Mouse (Mus musculus): ENCODE data around the gene Cmip. TPM values are rescaled to one million over a fixed set of nuclear protein-coding genes. Genes with fewer than 3 reads are reported as not detected.

Cmip gene
- total RNA-seq, 2 experiments from 2014 or later: 299 to 317 TPM

GRCm38 (mm10) chr8:117257821-117258575 lies 1.1 kb downstream of the Cmip start:
- no peak for DNase-seq (ENCODE audit: low spot score in 2 of 2)

DNA sequence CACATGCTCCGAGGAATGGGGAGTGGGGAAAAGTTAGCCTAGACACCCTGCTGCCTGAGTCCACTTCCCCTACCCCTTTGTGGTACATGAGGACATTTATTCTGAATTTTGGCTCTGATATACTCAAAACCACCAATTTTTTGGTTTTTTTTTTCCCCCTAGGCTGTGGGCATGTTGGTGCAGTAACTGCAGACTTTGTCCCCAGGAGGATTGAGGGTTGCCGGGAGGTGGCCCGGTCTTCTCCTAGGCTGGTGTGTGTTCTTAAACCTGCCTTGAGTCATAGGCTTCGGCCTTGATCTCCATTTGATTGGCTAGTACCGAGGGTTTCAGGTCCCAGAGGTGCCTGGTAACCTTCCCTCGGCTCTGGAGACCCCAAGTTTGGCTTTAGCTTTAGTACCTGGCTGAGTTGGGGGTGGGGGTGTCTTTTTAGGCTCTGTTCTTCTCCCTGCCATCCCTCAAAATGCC lies 1.7 kb downstream of the Cmip start:
- DNase-seq (ENCODE audit: low spot score in 2 of 2): no peak

DNA sequence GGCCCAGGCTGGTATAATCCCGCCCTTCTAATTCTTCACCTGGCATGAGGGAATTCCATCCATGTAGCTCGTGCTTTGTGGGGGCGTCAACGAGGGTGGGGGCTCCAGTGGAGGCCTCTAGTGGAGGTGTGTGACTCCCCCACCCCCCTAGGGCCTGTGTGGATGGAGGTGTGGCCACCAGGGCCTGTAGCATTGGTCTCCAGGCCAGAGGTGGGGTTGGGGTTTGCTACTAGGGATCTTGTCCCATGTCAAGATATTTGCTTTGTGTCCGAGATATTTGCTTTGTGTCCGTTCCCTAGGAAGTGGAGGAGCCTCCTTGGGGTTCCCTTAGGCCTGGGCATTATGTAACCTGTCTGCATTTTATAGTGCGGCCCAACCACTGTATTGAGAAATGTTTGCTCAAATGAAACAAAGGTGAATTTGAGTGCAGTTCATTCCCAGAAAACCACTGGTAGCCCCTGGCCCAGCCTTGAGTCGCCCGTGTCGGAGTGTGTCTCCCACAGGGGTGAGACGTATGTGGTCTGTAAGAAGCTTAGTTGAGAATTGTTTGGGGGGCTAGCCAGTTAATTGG lies 2.7 kb downstream of the Cmip start:
- DNase-seq (ENCODE audit: low spot score in 2 of 2): peak; percentile 25 to 37

DNA sequence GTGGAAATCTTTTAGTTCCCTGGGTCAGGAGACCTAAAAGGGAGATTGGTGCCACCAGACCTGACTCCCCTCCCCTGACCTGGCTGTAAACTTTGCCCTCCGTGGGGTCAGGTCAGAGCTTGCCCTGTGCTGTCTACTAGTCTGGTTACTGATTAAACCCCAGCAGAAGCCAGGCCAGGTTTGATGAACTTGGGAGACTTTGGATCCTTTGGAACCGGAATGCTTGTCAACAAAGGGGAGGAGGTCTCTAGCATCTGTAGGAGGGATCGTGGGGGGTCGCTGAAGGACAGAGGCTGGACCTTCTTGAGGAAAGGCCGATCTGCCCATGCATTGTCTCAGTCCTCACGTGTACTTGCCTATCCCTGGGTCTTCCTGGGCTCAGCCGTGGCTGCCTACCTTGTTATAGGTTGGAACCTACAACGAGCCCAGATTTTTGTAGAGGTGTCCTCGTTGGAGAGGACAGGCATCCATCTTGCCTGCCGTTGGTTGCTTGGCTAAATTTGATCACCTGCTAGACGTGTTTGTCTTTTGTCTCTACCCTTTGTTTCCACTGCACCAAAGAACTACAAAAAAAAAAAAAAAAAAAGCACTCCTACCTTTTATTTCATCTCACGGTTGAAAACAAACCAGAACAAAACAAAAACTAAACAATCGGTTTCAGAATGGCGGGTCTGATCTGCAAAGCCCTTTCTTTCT lies 3.5 kb downstream of the Cmip start:
- no peak for DNase-seq (ENCODE audit: low spot score in 2 of 2)

DNA sequence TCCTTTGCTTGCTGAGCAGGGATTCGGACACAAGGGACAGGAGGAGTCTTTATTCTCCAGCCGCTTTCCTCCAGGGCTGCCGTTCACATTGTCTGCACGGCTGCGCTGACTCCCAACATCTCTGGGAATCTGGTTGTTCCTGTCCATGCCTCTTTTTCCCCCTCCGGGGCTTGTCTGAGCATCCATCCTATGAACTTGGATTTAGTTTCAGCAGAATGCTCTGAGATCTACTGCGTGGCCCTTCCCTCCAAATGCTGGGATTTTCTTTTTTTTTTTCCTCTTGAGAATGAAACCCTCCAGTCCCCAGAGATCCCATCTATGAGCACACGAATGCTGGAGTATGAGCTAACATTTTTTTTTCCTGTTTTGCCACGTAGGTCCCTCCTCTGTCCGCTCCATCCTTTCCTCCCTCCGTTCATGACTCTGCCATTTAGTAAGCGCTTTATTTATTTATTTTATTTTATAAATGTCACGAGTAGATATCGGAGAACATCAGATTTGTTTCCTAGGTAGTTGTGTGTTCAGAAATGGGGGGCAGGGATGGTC lies 4.1 kb downstream of the Cmip start:
- DNase-seq (ENCODE audit: low spot score in 2 of 2): peak in 1 of 2 experiments; percentile 24

GRCm38 (mm10) chr8:117261702-117262101 lies 4.8 kb downstream of the Cmip start:
- DNase-seq (ENCODE audit: low spot score in 2 of 2): no peak

GRCm38 (mm10) chr8:117262685-117263084 lies 5.8 kb downstream of the Cmip start:
- no peak for DNase-seq (ENCODE audit: low spot score in 2 of 2)

DNA sequence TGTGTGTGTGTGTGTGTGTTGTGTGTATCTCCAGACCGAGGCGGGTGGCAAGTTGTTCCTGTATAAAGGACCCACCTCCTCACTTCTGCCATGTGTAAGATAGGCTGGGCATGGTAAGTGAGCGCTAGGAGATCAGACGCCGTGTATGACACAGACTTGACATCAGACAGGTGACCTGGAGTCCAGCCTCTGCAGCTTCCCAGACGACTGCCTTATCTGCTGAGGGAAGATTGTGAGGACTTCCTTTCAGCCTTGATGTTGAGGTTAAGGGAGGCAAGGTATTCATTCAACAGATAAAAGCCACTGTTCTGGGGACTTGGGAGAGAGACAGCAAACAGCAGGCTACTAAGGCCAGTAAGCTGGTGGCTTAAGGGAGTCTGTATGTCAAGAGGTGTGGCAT lies 6.6 kb downstream of the Cmip start:
- DNase-seq (ENCODE audit: low spot score in 2 of 2): no peak

GRCm38 (mm10) chr8:117265079-117265478 lies 8.2 kb downstream of the Cmip start:
- DNase-seq (ENCODE audit: low spot score in 2 of 2): no peak

GRCm38 (mm10) chr8:117267403-117268129 lies 10.7 kb downstream of the Cmip start:
- no peak for DNase-seq (ENCODE audit: low spot score in 2 of 2)

- no peak for DNase-seq (ENCODE audit: low spot score in 2 of 2)
Observed at GRCm38 (mm10) chr8:117278234-117278633, 21.4 kb downstream of the Cmip start.

GRCm38 (mm10) chr8:117278668-117279132 lies 21.8 kb downstream of the Cmip start:
- peak in 1 of 2 experiments; percentile 26 for DNase-seq (ENCODE audit: low spot score in 2 of 2)

DNA sequence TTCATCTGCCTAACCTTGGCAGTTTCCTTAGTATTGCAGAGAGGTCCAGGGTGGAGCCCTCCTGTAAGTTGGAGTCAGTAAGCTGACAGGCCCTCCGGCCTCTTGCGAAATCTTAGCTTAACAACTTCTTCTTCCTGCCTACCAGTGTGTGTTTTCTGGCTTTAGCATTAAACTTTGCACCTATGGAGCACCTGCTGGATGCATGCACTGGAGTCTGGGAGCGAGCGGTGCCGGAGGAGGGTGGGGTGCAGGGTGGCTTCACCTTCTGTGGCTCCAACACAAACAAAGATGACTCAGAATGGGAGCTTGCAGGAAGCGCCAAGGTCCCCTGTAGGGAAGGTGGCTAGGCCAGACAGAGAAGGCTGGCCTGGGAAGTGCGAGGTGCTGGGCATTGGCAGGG lies 23.6 kb downstream of the Cmip start:
- no peak for DNase-seq (ENCODE audit: low spot score in 2 of 2)

DNA sequence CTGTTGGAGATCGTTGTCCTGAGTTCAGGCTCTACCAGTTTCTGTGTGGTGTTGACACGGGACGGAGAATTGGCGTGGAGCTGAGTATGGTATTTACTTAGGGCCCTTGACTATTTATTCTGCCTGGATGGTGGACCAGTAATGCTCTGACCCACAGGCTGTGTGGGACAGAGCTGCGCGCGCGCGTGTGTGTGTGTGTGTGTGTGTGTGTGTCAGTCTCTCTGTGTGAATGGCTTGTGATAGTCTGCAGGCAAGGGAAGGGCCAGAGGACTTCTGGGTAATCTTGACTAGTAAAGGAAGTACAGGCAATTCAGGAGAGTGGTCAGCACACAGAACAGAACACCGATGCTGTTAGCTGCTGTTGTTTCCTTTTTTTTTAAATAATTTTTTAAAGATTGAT lies 24.8 kb downstream of the Cmip start:
- no peak for DNase-seq (ENCODE audit: low spot score in 2 of 2)

DNA sequence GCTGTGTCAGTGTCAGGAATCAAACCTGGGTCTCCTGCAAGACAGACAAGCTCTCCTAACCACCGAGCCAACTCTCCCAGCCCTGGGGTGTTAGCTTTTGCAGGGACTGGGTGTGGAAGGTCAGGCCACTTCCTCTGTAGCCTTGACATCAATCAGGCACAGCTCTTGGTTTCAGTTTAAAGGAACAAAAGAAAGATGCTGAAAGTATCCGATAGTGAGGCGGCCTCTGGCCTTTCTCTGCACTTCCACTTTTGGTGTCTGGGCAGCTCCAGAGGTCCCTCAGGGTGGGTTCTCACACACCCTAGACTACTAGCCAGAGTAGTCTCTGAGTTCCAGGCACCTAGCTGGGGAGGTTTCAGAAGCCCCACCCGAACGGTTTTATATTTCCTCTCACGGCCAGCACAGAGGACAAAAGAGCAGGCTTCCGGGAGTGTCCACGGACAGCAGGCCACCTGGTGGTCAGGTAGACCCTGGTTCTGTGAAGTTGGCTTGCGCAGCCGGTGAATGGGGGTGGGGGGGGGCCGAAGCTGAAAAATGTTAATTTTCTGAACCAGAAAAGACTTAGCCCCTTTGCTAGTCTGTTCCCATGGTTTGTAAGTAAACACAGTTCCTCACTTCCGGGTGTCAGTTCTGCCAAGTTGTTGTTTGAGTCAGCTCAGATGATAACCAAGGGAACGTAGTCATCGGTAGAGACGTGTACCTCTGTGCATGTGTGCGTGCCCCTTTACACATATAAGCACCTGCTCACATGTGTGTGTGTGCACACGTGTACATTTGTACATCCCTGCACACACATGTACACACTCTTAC lies 25.5 kb downstream of the Cmip start:
- no peak for DNase-seq (ENCODE audit: low spot score in 2 of 2)

- peak in 1 of 2 experiments; percentile 33 for DNase-seq (ENCODE audit: low spot score in 2 of 2)
Observed at GRCm38 (mm10) chr8:117284768-117285484, 28.1 kb downstream of the Cmip start.

- no peak for DNase-seq (ENCODE audit: low spot score in 2 of 2)
Observed at GRCm38 (mm10) chr8:117287966-117288365, 31.1 kb downstream of the Cmip start.

- peak; percentile 76 to 78 for DNase-seq (ENCODE audit: low spot score in 2 of 2)
Observed at GRCm38 (mm10) chr8:117289016-117289415, 32.2 kb downstream of the Cmip start.

DNA sequence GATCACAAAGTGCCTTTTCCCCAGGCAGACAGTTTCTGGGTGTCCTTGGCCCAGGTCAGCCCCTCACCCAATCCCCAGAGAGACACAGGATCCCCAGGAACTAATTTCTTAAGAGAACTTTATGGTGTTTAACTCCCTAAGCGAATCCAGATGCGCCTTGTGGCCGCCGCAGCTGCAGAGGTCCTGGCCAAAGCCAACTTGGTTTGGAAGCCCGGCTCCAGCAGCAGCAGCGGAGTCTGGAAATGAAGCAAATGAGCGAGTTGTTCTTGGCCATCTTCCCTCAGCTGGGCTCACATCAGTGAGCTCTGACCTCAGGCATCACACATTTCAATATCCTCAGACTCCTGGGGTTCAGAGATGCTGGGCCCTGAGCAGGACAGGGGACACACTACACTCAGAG lies 33.6 kb downstream of the Cmip start:
- no peak for DNase-seq (ENCODE audit: low spot score in 2 of 2)

DNA sequence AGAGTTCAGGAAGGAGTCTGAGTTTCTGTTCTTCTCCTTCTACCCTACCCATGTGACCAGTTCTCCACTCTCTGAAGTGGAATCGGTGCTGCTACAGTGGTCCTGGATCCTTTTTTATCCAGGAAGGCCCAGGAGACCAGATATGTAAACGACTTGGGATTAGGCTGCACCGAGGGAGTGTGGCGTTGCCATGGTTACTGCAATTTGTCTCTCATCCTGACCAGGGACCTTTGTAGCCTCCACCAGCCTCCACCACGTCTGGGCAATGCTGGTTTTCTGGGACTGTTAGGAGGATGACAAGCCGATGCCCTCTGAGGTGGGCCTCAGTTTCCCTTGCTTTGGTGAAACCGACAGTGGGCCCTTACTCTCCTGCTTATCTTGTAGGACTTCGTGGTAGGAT lies 35.4 kb downstream of the Cmip start:
- DNase-seq (ENCODE audit: low spot score in 2 of 2): peak in 1 of 2 experiments; percentile 32
